27 mouse cellular contexts compared by ENCODE assay signal in genomic region chr16:36334232-36334631, GRCm38 (mm10). TPM values are rescaled to one million over a fixed set of nuclear protein-coding genes. Genes with fewer than 3 reads are reported as not detected.
A peak's percentile ranks its signal among the peaks of the same experiment; 100 is the strongest.
DNase-seq lines count a peak whose midpoint lies in the region; ATAC-seq and TF ChIP-seq lines count a peak whose summit lies in the region.
"Had no signal": no experiment of that assay in that cellular context is flagged by ENCODE, and none has a peak within 500 bp of the region (broad histone marks: within the 10 kb centered on the region; RNA-seq: fewer than 3 reads in every experiment).

BC117090 (minus strand) TSS chr16:36334332.

- no peaks in the 10 kb centered on the region for H3K36me3 ChIP-seq in liver, postnatal 0 days (replicated peaks; ENCODE audit: insufficient read depth, low read length)
- no peaks in the 10 kb centered on the region for H3K36me3 ChIP-seq in liver, embryonic 11.5 days (ENCODE audit: control insufficient read depth, insufficient read depth, low read length)
- no peaks in the 10 kb centered on the region for H3K36me3 ChIP-seq in heart, embryonic 10.5 days
- H3K36me3 ChIP-seq: G1E had no signal

- TF ChIP-seq CTCF in liver, postnatal 0 days (IDR thresholded peaks at IDR 0.05; ENCODE audit: low read depth), result no peak

- WGBS in liver, postnatal 0 days (ENCODE audit: insufficient replicate concordance), result 51% methylated on average over 3 of the region's 3 CpGs
- 67% methylated on average over 3 of the region's 3 CpGs for WGBS in liver, embryonic 11.5 days
- WGBS in heart, embryonic 10.5 days, result 79% methylated on average over 3 of the region's 3 CpGs

- no peaks in the 10 kb centered on the region for H3K27me3 ChIP-seq in liver, postnatal 0 days (ENCODE audit: insufficient read depth, low read length)
- no peaks in the 10 kb centered on the region for H3K27me3 ChIP-seq in liver, embryonic 11.5 days (replicated peaks; ENCODE audit: control insufficient read depth, insufficient read depth, low read length)
- H3K27me3 ChIP-seq in heart, embryonic 10.5 days (ENCODE audit: insufficient read depth, poor library complexity, severe bottlenecking), result no peaks in the 10 kb centered on the region
- H3K27me3 ChIP-seq: CH12.LX, Patski had no signal

- no peak within 1 kb of the TSS for H3K4me3 ChIP-seq in liver, postnatal 0 days (ENCODE audit: low read depth, low read length)
- H3K4me3 ChIP-seq in liver, embryonic 11.5 days (ENCODE audit: low read depth, low read length), result no peak within 1 kb of the TSS
- H3K4me3 ChIP-seq in heart, embryonic 10.5 days, result no peak within 1 kb of the TSS

- TF ChIP-seq EP300 in liver, postnatal 0 days (IDR thresholded peaks at IDR 0.05; ENCODE audit: low read depth), result no peak

- H3K4me2 ChIP-seq in liver, postnatal 0 days (ENCODE audit: low read depth, low read length), result no peak within 1 kb of the TSS
- no peak within 1 kb of the TSS for H3K4me2 ChIP-seq in liver, embryonic 11.5 days

- peak within 1 kb of the TSS; percentile 57; the same call in 1 of the 2 replicates for H3K27ac ChIP-seq in liver, postnatal 0 days (ENCODE audit: low read depth)
- H3K27ac ChIP-seq in liver, embryonic 11.5 days (ENCODE audit: low read depth, low read length), result no peak within 1 kb of the TSS
- H3K27ac ChIP-seq in heart, embryonic 10.5 days, result no peak within 1 kb of the TSS

- DNase-seq in liver, postnatal 0 days, result no peak
- DNase-seq in liver, embryonic 11.5 days (ENCODE audit: low spot score), result no peak
- DNase-seq in 3T3-L1 (ENCODE audit: low read depth, low spot score) (peak; percentile 0), 416B (ENCODE audit: low read depth) (peak; percentile 75), A20 (ENCODE audit: low read depth, low spot score) (peak; percentile 0)
- no peak for DNase-seq in kidney, adult 18-20 months
- DNase-seq in heart, embryonic 10.5 days (ENCODE audit: low spot score), result no peak
- no peak for DNase-seq in retina, postnatal 1 day
- DNase-seq: adrenal gland, adult 2 months; adrenal gland, adult 8-10 months; adrenal gland, postnatal 10 days; adrenal gland, postnatal 14 days; adrenal gland, postnatal 25 days; adrenal gland, postnatal 36 days; B cell, adult 2 months; cerebellum, adult 11 months; cerebellum, adult 11-12 months; cerebellum, adult 18-20 months; cerebellum, adult 2 months; cerebellum, adult 8-10 months had no signal

- H3K9me3 ChIP-seq in liver, postnatal 0 days (ENCODE audit: low read length), result no peaks in the 10 kb centered on the region
- no peaks in the 10 kb centered on the region for H3K9me3 ChIP-seq in liver, embryonic 11.5 days (ENCODE audit: control insufficient read depth, low read length)
- H3K9me3 ChIP-seq in heart, embryonic 10.5 days, result no peaks in the 10 kb centered on the region
- H3K9me3 ChIP-seq: G1E had no signal

- H3K4me1 ChIP-seq in liver, postnatal 0 days (ENCODE audit: insufficient read depth), result no peaks in the 10 kb centered on the region
- H3K4me1 ChIP-seq in liver, embryonic 11.5 days (replicated peaks; ENCODE audit: control insufficient read depth, insufficient read depth, low read length), result no peaks in the 10 kb centered on the region
- H3K4me1 ChIP-seq in heart, embryonic 10.5 days, result no peaks in the 10 kb centered on the region

- ATAC-seq in liver, postnatal 0 days, result no peak
- ATAC-seq in liver, embryonic 11.5 days (replicated peaks; ENCODE audit: low FRiP score), result no peak
- ATAC-seq: activated CD4-positive, CD25-positive, alpha-beta regulatory T cell, adult 4 months; CD4-positive, CD25-positive, alpha-beta regulatory T cell, adult 4 months; Patski had no signal

- H3K9ac ChIP-seq in liver, postnatal 0 days (replicated peaks), result no peak within 1 kb of the TSS
- no peak within 1 kb of the TSS for H3K9ac ChIP-seq in liver, embryonic 11.5 days (ENCODE audit: low read depth, low read length)

RNA-seq across cellular contexts. Expression of gene BC117090, which starts in this region (rescaled TPM):
- 4.2 and 4.3 TPM in 2 replicates for polyA plus RNA-seq in liver, postnatal 0 days (2015; fragmentation: Nextera tagmentation; extraction: Ambion mirVana)
- polyA plus RNA-seq in liver, embryonic 11.5 days (2014; fragmentation: Nextera tagmentation; extraction: Ambion mirVana), result not detected in 2 replicates
- not detected in 2 replicates for polyA plus RNA-seq in heart, embryonic 10.5 days (2016; fragmentation: Nextera tagmentation; extraction: Ambion mirVana)
- polyA plus RNA-seq: activated CD4-positive, CD25-positive, alpha-beta regulatory T cell, adult 4 months; adrenal gland, adult 2 months; brain, embryonic 14.5 days; C2C12; CD4-positive, CD25-positive, alpha-beta regulatory T cell, adult 4 months; cerebellum, adult 2 months; G1E; Patski had no signal

Comparison
In these comparisons a context has a peak if more than half of its experiments do, and no peak if none do; other contexts are left out.
1. DNase-seq: peak in 3T3-L1 (single experiment), 416B (single experiment) and A20 (single experiment); none in liver, postnatal 0 days (single experiment), liver, embryonic 11.5 days (single experiment), kidney, adult 18-20 months (single experiment), heart, embryonic 10.5 days (single experiment) and retina, postnatal 1 day (single experiment).